Mouse (Mus musculus) CH12.LX (cell line): Measurements from ENCODE around the gene Sys1. TPM values are rescaled to one million over a fixed set of nuclear protein-coding genes. Genes with fewer than 3 reads are reported as not detected.

Experiments
- DNase-seq: peaks from one replicate; pipeline ENCODE4 v3.0.0-alpha.2; 2013; ENCODE audit errors: extremely low read depth
- H3K27ac ChIP-seq: 2 replicates; pipeline ENCODE4 v1.5.1; 2012; ENCODE audit warnings: low read depth, mild to moderate bottlenecking, control low read depth, moderate library complexity; ENCODE audit not compliant: insufficient read depth
- H3K27me3 ChIP-seq: replicated peaks from 2 replicates; pipeline ENCODE3; 2012; ENCODE audit warnings: inconsistent platforms
- H3K36me3 ChIP-seq, 2 experiments: replicated peaks in 1 of 2; 2 replicates each; pipeline versions ENCODE3 to v1.6.1; 2012; ENCODE audit warnings: inconsistent platforms in 1 of 2, low read length in 1 of 2, mild to moderate bottlenecking in 1 of 2, mixed read lengths in 1 of 2, moderate library complexity in 1 of 2; ENCODE audit not compliant: control insufficient read depth in 1 of 2, insufficient read depth in 1 of 2
- H3K4me1 ChIP-seq, 2 experiments: 2 replicates each; pipeline ENCODE4 v1.6.1; 2012; ENCODE audit warnings: inconsistent platforms in 1 of 2, moderate library complexity in 1 of 2; ENCODE audit not compliant: insufficient read depth in 2 of 2, control insufficient read depth in 1 of 2
- H3K4me2 ChIP-seq: 2 replicates; pipeline ENCODE4 v1.6.1; 2012; ENCODE audit warnings: low read depth, mild to moderate bottlenecking, control low read depth; ENCODE audit not compliant: poor library complexity, insufficient read depth, severe bottlenecking
- H3K4me3 ChIP-seq, 3 experiments: fragments of 150-350 bp in 1 of 3; sonication (generic) in 1 of 3; replicated peaks in 1 of 3; 2 replicates each; pipeline versions ENCODE3 to v1.5.1; 2011 to 2012; ENCODE audit warnings: low read depth in 2 of 3, low read length in 2 of 3, mild to moderate bottlenecking in 2 of 3, moderate library complexity in 2 of 3, control low read depth in 1 of 3, improper control_type of control experiment in 1 of 3, inconsistent platforms in 1 of 3, mixed read lengths in 1 of 3; ENCODE audit not compliant: poor library complexity in 1 of 3
- H3K79me2 ChIP-seq: replicated peaks from 2 replicates; pipeline ENCODE4 v1.6.1; 2012; ENCODE audit warnings: mild to moderate bottlenecking, moderate library complexity; ENCODE audit not compliant: control insufficient read depth, poor library complexity, insufficient read depth, severe bottlenecking; ENCODE audit errors: extremely low read depth
- H3K9ac ChIP-seq: 2 replicates; pipeline ENCODE4 v1.6.1; 2012; ENCODE audit warnings: low read depth, mild to moderate bottlenecking, control low read depth, moderate library complexity; ENCODE audit not compliant: insufficient read depth
- H3K9me3 ChIP-seq: replicated peaks from 2 replicates; pipeline ENCODE3; 2012; ENCODE audit warnings: low read length, inconsistent platforms, mixed read lengths
- BHLHE40 ChIP-seq: IDR thresholded peaks from 2 replicates; pipeline ENCODE4 v1.6.1; 2011; ENCODE audit warnings: mild to moderate bottlenecking, low read depth, low read length, improper control_type of control experiment
- CHD1 ChIP-seq: IDR thresholded peaks from 2 replicates; pipeline ENCODE4 v1.6.1; 2012; ENCODE audit warnings: low read depth, low read length, improper control_type of control experiment, inconsistent platforms
- CTCF ChIP-seq, 2 experiments: IDR thresholded peaks in 1 of 2; conservative IDR thresholded peaks in 1 of 2; 2 replicates each; pipeline ENCODE4 v1.5.1; 2011 to 2012; ENCODE audit warnings: low read depth in 2 of 2, low read length in 2 of 2, improper control_type of control experiment in 1 of 2, inconsistent platforms in 1 of 2, mild to moderate bottlenecking in 1 of 2, moderate library complexity in 1 of 2
- E2F4 ChIP-seq: IDR thresholded peaks from 2 replicates; pipeline ENCODE4 v1.6.1; 2011; ENCODE audit warnings: low read depth, low read length, improper control_type of control experiment; ENCODE audit not compliant: insufficient replicate concordance
- ETS1 ChIP-seq: conservative IDR thresholded peaks from 2 replicates; pipeline ENCODE4 v1.6.1; 2012; ENCODE audit warnings: low read depth, mild to moderate bottlenecking, inconsistent platforms, low read length, improper control_type of control experiment, moderate library complexity
- HCFC1 ChIP-seq: IDR thresholded peaks from 2 replicates; pipeline ENCODE4 v1.6.1; 2012; ENCODE audit warnings: low read depth, mild to moderate bottlenecking, inconsistent platforms, low read length, improper control_type of control experiment
- IRF4 ChIP-seq: IDR thresholded peaks from 2 replicates; pipeline ENCODE4 v1.6.1; 2014; ENCODE audit warnings: low read depth, mild to moderate bottlenecking, inconsistent platforms, low read length, improper control_type of control experiment
- JUN ChIP-seq: IDR thresholded peaks from 2 replicates; pipeline ENCODE4 v1.6.1; 2011; ENCODE audit warnings: low read depth, mild to moderate bottlenecking, low read length, improper control_type of control experiment, moderate library complexity; ENCODE audit not compliant: insufficient read depth
- KAT2A ChIP-seq: IDR thresholded peaks from 2 replicates; pipeline ENCODE4 v1.6.1; 2012; ENCODE audit warnings: low read length, improper control_type of control experiment, inconsistent platforms; ENCODE audit not compliant: insufficient replicate concordance
- MAFK ChIP-seq: IDR thresholded peaks from 2 replicates; pipeline ENCODE4 v1.6.1; 2011; ENCODE audit warnings: low read length, improper control_type of control experiment; ENCODE audit not compliant: insufficient replicate concordance
- MAZ ChIP-seq: IDR thresholded peaks from 2 replicates; pipeline ENCODE4 v1.6.1; 2012; ENCODE audit warnings: low read depth, mild to moderate bottlenecking, inconsistent platforms, low read length, improper control_type of control experiment, moderate library complexity
- MEF2A ChIP-seq: IDR thresholded peaks from 2 replicates; pipeline ENCODE4 v1.6.1; 2014; ENCODE audit warnings: low read depth, mild to moderate bottlenecking, inconsistent platforms, low read length, improper control_type of control experiment, borderline replicate concordance
- MYC ChIP-seq: IDR thresholded peaks from 2 replicates; pipeline ENCODE4 v1.6.1; 2011; ENCODE audit warnings: low read depth, mild to moderate bottlenecking, improper control_type of control experiment, low read length
- PAX5 ChIP-seq: IDR thresholded peaks from 2 replicates; pipeline ENCODE4 v1.6.1; 2012; ENCODE audit warnings: low read length, inconsistent platforms, mixed read lengths
- RAD21 ChIP-seq: IDR thresholded peaks from 2 replicates; pipeline ENCODE4 v1.6.1; 2011; ENCODE audit warnings: low read depth, mild to moderate bottlenecking, low read length, improper control_type of control experiment, moderate library complexity
- RCOR1 ChIP-seq: conservative IDR thresholded peaks from 2 replicates; pipeline ENCODE4 v1.6.1; 2012; ENCODE audit warnings: low read depth, mild to moderate bottlenecking, inconsistent platforms, low read length, improper control_type of control experiment
- TBP ChIP-seq: conservative IDR thresholded peaks from 2 replicates; pipeline ENCODE4 v1.6.1; 2011; ENCODE audit warnings: low read depth, low read length, improper control_type of control experiment
- TCF12 ChIP-seq: IDR thresholded peaks from 2 replicates; pipeline ENCODE4 v1.6.1; 2014; ENCODE audit warnings: low read depth, mild to moderate bottlenecking, inconsistent platforms, low read length, improper control_type of control experiment
- UBTF ChIP-seq: IDR thresholded peaks from 2 replicates; pipeline ENCODE4 v1.6.1; 2012; ENCODE audit warnings: low read depth, mild to moderate bottlenecking, inconsistent platforms, low read length, improper control_type of control experiment, moderate library complexity
- USF1 ChIP-seq: IDR thresholded peaks from 2 replicates; pipeline ENCODE4 v1.6.1; 2014; ENCODE audit warnings: low read depth, mild to moderate bottlenecking, inconsistent platforms, low read length, improper control_type of control experiment
- USF2 ChIP-seq: conservative IDR thresholded peaks from 2 replicates; pipeline ENCODE4 v1.6.1; 2011; ENCODE audit warnings: low read depth, low read length, improper control_type of control experiment
- ZKSCAN1 ChIP-seq: IDR thresholded peaks from 2 replicates; pipeline ENCODE4 v1.6.1; 2012; ENCODE audit warnings: low read depth, inconsistent platforms, low read length, improper control_type of control experiment, borderline replicate concordance
- ZNF384 ChIP-seq: IDR thresholded peaks from 2 replicates; pipeline ENCODE4 v1.6.1; 2012; ENCODE audit warnings: low read depth, low read length, improper control_type of control experiment, inconsistent platforms
- dilution Hi-C: fragments of 300-500 bp; cut with MboI; formaldehyde crosslinking; loops from 2 replicates; pipeline ENCODE4 v1.14.3; 2020; ENCODE audit warnings: low sequenced_read_pairs; ENCODE audit not compliant: extremely low pct_unique_long_range_greater_than_20kb, extremely low pct_ligation_motif_present
- in situ Hi-C: fragments of 300-500 bp; cut with MboI; formaldehyde crosslinking; loops from 3 replicates; pipeline ENCODE4 v1.14.3; 2019; ENCODE audit warnings: low sequenced_read_pairs, low pct_ligation_motif_present, low pct_unique_long_range_greater_than_20kb, mixed read lengths
- polyA plus RNA-seq: library from polyadenylated mRNA; unstranded; fragments of >175 nt; gene quantifications from 2 replicates; pipeline ENCODE4 v1.2.1, GENCODE M21; 2012; ENCODE audit warnings: low read depth; ENCODE audit not compliant: insufficient read length
- total RNA-seq, 2 experiments: library from RNA; depleted of rRNA; stranded (reverse); fragments of 300-350 nt in 1 of 2; fragments of >200 nt in 1 of 2; gene quantifications; 2 replicates each; pipeline ENCODE4 v1.2.3; 2012 to 2014

The Sys1 gene
- total and polyA plus RNA-seq, 3 experiments, result 46.6 to 59.7 (median 57.4) TPM

DNA sequence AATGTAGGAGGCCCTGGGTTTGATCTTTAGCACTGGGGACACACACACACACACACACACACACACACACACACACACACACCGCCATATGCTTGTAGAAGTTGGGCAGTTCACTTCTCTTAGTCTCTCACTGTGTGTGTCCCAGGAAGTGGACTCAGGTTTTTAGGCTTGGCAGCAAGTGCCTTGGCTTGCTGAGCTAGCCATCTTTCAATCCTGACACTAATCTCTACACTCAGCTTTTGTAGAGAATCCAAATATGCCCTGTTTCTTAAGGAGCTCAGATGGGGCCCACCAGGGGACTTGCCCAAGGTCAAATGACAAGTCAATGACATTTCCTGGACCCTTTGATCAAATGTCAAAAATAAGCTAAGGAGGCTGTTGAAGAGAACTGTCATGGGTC, 351 bp upstream of the Sys1 start:
- in situ Hi-C loops, result loop anchor here (5.0 kb wide), 1 partner anchor 34 kb away; no protein-coding TSS in a partner anchor
- H3K9ac ChIP-seq, result peak overlapping the region; percentile 36; the same call in 1 of the 2 replicates
- H3K4me3 ChIP-seq, result peak overlapping the region; percentile 66 to 84 (median 69)
- H3K36me3 ChIP-seq, result peaks cover 3 to 5% of the 10 kb centered on the region in 2 experiments
- dilution Hi-C loops, result no loop called here
- peaks cover 7 to 21% of the 10 kb centered on the region in 2 experiments for H3K4me1 ChIP-seq
- H3K27ac ChIP-seq, result no peak overlapping the region; the same call in 1 of the 2 replicates
- peaks cover 3% of the 10 kb centered on the region; the same call in 1 of the 2 replicates for H3K79me2 ChIP-seq
- H3K9me3 ChIP-seq, result peaks cover 2% of the 10 kb centered on the region
- no peak for TF ChIP-seq MYC
- TF ChIP-seq CTCF (conservative IDR thresholded peaks at IDR 0.05 in 1 of 2, IDR thresholded peaks at IDR 0.05 in 1 of 2; ENCODE audit: low read depth in 2 of 2, low read length in 2 of 2), result no peak
- no peak for TF ChIP-seq JUN
- TF ChIP-seq TBP, result no peak
- TF ChIP-seq RCOR1, result no peak
- no peak for TF ChIP-seq KAT2A
- TF ChIP-seq ZNF384, result no peak
- no peak for TF ChIP-seq MAFK
- TF ChIP-seq ZKSCAN1, result no peak
- TF ChIP-seq UBTF, result no peak
- TF ChIP-seq RAD21, result no peak
- no peak for TF ChIP-seq TCF12
- no peak for TF ChIP-seq CHD1
- TF ChIP-seq IRF4, result no peak
- TF ChIP-seq MEF2A, result no peak
- TF ChIP-seq USF2, result no peak
- DNase-seq, result no peak
- H3K4me2 ChIP-seq, result peak overlapping the region; percentile 34; the same call in 1 of the 2 replicates
- peaks cover 17% of the 10 kb centered on the region for H3K27me3 ChIP-seq

- dilution Hi-C loops, result no loop called here
- Histone ChIP-seq H3K27ac (peak overlapping the region; percentile 43), H3K4me3 (peak overlapping the region; percentile 30 to 69 (median 35))
- peak; percentile 69 for TF ChIP-seq USF2
- no peak for TF ChIP-seq HCFC1
- TF ChIP-seq PAX5, result no peak
- TF ChIP-seq IRF4, result no peak
- no peak for TF ChIP-seq E2F4
- no peak for TF ChIP-seq MAZ
- peak; percentile 72 for TF ChIP-seq USF1
- no peak for TF ChIP-seq ETS1
- TF ChIP-seq BHLHE40, result peak; percentile 61
- TF ChIP-seq ZKSCAN1, result no peak
- TF ChIP-seq, all 38 proteins: peak for 3
- no peak for DNase-seq
- H3K27me3 ChIP-seq, result peaks cover 3% of the 10 kb centered on the region
- in situ Hi-C loops, result loop anchor here (5.0 kb wide), 1 partner anchor 36 kb away; no protein-coding TSS in a partner anchor
- H3K79me2 ChIP-seq, result peaks cover 11% of the 10 kb centered on the region
- H3K4me1 ChIP-seq, result peaks cover 7 to 35% of the 10 kb centered on the region in 2 experiments
- H3K4me2 ChIP-seq, result peak overlapping the region; percentile 39
- peaks cover 2% of the 10 kb centered on the region for H3K9me3 ChIP-seq
- peaks cover 5 to 10% of the 10 kb centered on the region in 2 experiments for H3K36me3 ChIP-seq
- H3K9ac ChIP-seq, result peak overlapping the region; percentile 59
These were observed 1.2 kb downstream of the Sys1 start for GRCm38 (mm10) chr2:164457942-164458341.
